Mouse (Mus musculus): ENCODE data around the gene Fxn. TPM values are rescaled to one million over a fixed set of nuclear protein-coding genes. Genes with fewer than 3 reads are reported as not detected.

The Fxn gene
- 15.8 TPM for total RNA-seq (2023)

DNA sequence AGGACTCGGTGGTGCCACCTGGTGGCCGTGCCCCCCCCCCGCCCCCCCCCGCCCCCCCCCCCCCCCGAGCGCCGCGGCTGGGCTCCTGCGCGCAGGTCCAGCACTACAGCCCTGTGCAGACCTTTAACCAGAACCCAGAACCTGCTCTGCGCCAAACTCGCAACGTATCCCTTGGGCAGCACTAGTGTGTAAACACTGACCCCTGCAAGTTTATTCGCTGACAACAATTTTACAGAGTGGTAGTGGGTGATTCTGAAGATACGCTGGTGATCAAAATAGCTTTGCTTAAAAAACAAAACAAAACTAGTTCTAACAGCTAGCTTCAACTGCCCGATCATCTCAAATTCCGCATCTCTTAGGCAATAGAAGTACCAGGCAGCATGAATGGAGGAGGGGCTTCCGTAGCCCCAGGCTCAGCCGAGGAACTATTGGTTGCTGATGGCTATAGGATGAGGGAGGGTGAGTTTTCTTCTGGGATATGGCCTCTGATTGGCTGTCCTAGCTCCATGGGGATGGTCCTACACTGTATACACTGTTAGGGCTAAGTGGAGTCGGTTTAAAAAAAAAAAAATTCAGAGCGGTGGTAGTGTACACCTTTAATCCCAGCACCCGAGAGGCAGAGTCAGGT, at the start of gene Fxn:
Fxn (minus strand) TSS at position 5 of the 628 bp plus-strand sequence.

DNA sequence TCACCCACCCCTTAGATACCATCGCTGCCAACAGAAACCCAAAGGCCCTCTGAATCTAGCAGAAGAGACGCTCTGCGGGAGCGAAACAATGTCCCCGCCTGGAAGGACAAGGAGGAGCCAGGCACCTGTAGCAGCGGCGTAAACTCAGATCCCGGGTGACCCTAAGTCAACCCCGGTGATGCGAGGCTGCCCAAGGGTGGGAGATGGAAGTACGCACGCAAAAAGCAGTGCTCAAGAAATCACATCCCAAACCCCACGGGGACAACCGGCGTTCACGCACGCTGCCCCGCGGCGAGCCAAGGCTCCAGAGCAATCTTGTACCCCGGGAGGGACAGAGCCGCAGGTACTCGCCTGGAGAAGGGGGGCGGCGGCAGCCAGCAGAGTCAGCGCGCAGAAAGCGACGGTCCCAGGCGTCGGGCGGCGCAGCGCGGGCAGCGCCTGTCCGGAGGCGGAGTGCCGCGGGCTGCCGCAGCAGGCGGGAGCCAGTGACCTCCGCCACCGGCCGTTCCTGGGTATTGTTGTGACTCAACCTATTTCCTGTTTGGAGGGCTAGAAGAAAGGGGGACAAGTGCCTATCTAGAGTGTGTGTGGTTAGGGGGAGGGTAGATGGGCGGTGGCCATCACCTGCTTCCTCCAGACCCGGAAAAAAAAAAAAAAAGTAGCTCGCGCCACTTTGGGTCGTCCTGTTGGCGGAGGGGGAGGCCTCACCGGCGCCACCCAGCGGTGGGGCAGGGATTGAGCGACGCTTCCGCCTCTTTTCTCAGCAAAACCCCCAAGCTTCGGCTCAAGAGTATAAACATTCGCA, 55.7 kb downstream of the Fxn start, which contains the start of gene Tjp2:
Tjp2 (minus strand) TSS at position 531 of the 805 bp plus-strand sequence.

Other genes starting within 250 kb of the Fxn start
- gene Fam189a2, start 249.6 kb downstream of the Fxn start, total RNA-seq (2023): not detected
- gene Tjp2, start 55.6 kb downstream of the Fxn start, total RNA-seq (2023): 1.2 TPM
- gene Fam122a, start 196.8 kb upstream of the Fxn start, total RNA-seq (2023): 30.6 TPM

All from CD4-positive naive resting alpha-beta T cell, adult 76 days (primary cell).